Mouse (Mus musculus) hindbrain, embryonic 10.5 days (tissue): ENCODE results near the gene Gm42906. TPM values are rescaled to one million over a fixed set of nuclear protein-coding genes. Genes with fewer than 3 reads are reported as not detected.

Experiments
- DNase-seq: peaks from one replicate; pipeline ENCODE4 v3.0.0-alpha.2; 2017; ENCODE audit warnings: low spot score
- H3K27ac ChIP-seq: fragments of 300-500 bp; sonication (generic); 2 replicates; pipeline ENCODE4 v1.5.1; 2016; ENCODE audit warnings: mild to moderate bottlenecking, moderate library complexity
- H3K27me3 ChIP-seq: fragments of 300-500 bp; sonication (generic); 2 replicates; pipeline ENCODE4 v1.6.1; 2016; ENCODE audit warnings: mild to moderate bottlenecking; ENCODE audit not compliant: poor library complexity, insufficient read depth, severe bottlenecking
- H3K36me3 ChIP-seq: fragments of 300-500 bp; sonication (generic); 2 replicates; pipeline ENCODE4 v1.6.1; 2016; ENCODE audit warnings: mild to moderate bottlenecking, moderate library complexity
- H3K4me1 ChIP-seq: fragments of 300-500 bp; sonication (generic); replicated peaks from 2 replicates; pipeline ENCODE4 v1.6.1; 2016; ENCODE audit warnings: mild to moderate bottlenecking
- H3K4me3 ChIP-seq: fragments of 300-500 bp; sonication (generic); 2 replicates; pipeline ENCODE4 v1.5.1; 2016; ENCODE audit warnings: mild to moderate bottlenecking, moderate library complexity
- H3K9me3 ChIP-seq: fragments of 300-500 bp; sonication (generic); 2 replicates; pipeline ENCODE4 v1.6.1; 2016; ENCODE audit warnings: mild to moderate bottlenecking, moderate library complexity
- WGBS: fragments of 180-500 bp; shearing (Covaris S2); methylation state at CpG from one replicate; pipeline ENCODE4 v1.1.7; 2016; 5-methylcytosine and 5-hydroxymethylcytosine counted together
- polyA plus RNA-seq: library from polyadenylated mRNA; unstranded; fragments of >200 nt; fragmentation: Nextera tagmentation; extraction: Ambion mirVana; gene quantifications from 2 replicates; pipeline ENCODE4 v1.2.1, GENCODE M21; 2016

The Gm42906 gene
- polyA plus RNA-seq, 1 experiment from 2014 or later, result not detected

- 81% methylated on average over 6 of the region's 6 CpGs for WGBS
- H3K27me3 ChIP-seq, result no peaks in the 10 kb centered on the region
Observed at GRCm38 (mm10) chr5:151135965-151136364, 292.0 kb downstream of the Gm42906 start.

GRCm38 (mm10) chr5:151135078-151135826 lies 292.7 kb downstream of the Gm42906 start:
- Histone ChIP-seq H3K9me3 (no peaks in the 10 kb centered on the region), H3K4me1 (no peaks in the 10 kb centered on the region), H3K27ac (no peak overlapping the region), H3K27me3 (no peaks in the 10 kb centered on the region), H3K36me3 (no peaks in the 10 kb centered on the region), H3K4me3 (no peak overlapping the region)
- DNase-seq, result no peak
- 89% methylated on average over 8 of the region's 8 CpGs for WGBS

More at GRCm38 (mm10) chr5:151135965-151136364, 292.0 kb downstream of the Gm42906 start:
- no peak overlapping the region for H3K4me3 ChIP-seq
- H3K9me3 ChIP-seq, result no peaks in the 10 kb centered on the region
- H3K4me1 ChIP-seq, result no peaks in the 10 kb centered on the region
- DNase-seq, result no peak
- H3K36me3 ChIP-seq, result no peaks in the 10 kb centered on the region
- no peak overlapping the region for H3K27ac ChIP-seq

GRCm38 (mm10) chr5:151134202-151134601 lies 293.8 kb downstream of the Gm42906 start:
- Histone ChIP-seq H3K27ac (no peak overlapping the region), H3K36me3 (no peaks in the 10 kb centered on the region), H3K9me3 (no peaks in the 10 kb centered on the region), H3K4me3 (no peak overlapping the region), H3K27me3 (no peaks in the 10 kb centered on the region), H3K4me1 (no peaks in the 10 kb centered on the region)
- no peak for DNase-seq
- 90% methylated on average over 4 of the region's 4 CpGs for WGBS

GRCm38 (mm10) chr5:151133744-151134143 lies 294.2 kb downstream of the Gm42906 start:
- no peak for DNase-seq
- H3K4me3 ChIP-seq, result no peak overlapping the region
- H3K27me3 ChIP-seq, result no peaks in the 10 kb centered on the region
- H3K36me3 ChIP-seq, result no peaks in the 10 kb centered on the region
- H3K27ac ChIP-seq, result no peak overlapping the region
- H3K9me3 ChIP-seq, result no peaks in the 10 kb centered on the region
- H3K4me1 ChIP-seq, result no peaks in the 10 kb centered on the region
- 93% methylated on average over 14 of the region's 14 CpGs for WGBS

GRCm38 (mm10) chr5:151129762-151130161 lies 298.2 kb downstream of the Gm42906 start:
- no peak overlapping the region for H3K4me3 ChIP-seq
- no peaks in the 10 kb centered on the region for H3K36me3 ChIP-seq
- 0 out of 2 replicates have a peak, but pooled peaks cover 7% of the 10 kb centered on the region for H3K4me1 ChIP-seq
- no peak for DNase-seq
- no peak overlapping the region for H3K27ac ChIP-seq
- 73% methylated on average over 2 of the region's 2 CpGs for WGBS
- no peaks in the 10 kb centered on the region for H3K9me3 ChIP-seq
- no peaks in the 10 kb centered on the region for H3K27me3 ChIP-seq

GRCm38 (mm10) chr5:151127298-151127717 lies 300.7 kb downstream of the Gm42906 start:
- no peaks in the 10 kb centered on the region for H3K9me3 ChIP-seq
- no peaks in the 10 kb centered on the region for H3K27me3 ChIP-seq
- H3K4me1 ChIP-seq, result 0 out of 2 replicates have a peak, but pooled peaks cover 7% of the 10 kb centered on the region
- H3K4me3 ChIP-seq, result no peak overlapping the region
- DNase-seq, result no peak
- no peaks in the 10 kb centered on the region for H3K36me3 ChIP-seq
- 63% methylated on average over 6 of the region's 6 CpGs for WGBS
- H3K27ac ChIP-seq, result no peak overlapping the region

GRCm38 (mm10) chr5:151126608-151127005 lies 301.4 kb downstream of the Gm42906 start:
- Histone ChIP-seq H3K27me3 (no peaks in the 10 kb centered on the region), H3K4me3 (no peak overlapping the region), H3K9me3 (no peaks in the 10 kb centered on the region), H3K36me3 (no peaks in the 10 kb centered on the region), H3K4me1 (0 out of 2 replicates have a peak, but pooled peaks cover 7% of the 10 kb centered on the region), H3K27ac (no peak overlapping the region)
- no peak for DNase-seq
- WGBS, result 87% methylated on average over 10 of the region's 10 CpGs

- no peaks in the 10 kb centered on the region for H3K9me3 ChIP-seq
- DNase-seq, result no peak
- H3K4me1 ChIP-seq, result 0 out of 2 replicates have a peak, but pooled peaks cover 7% of the 10 kb centered on the region
- no peaks in the 10 kb centered on the region for H3K27me3 ChIP-seq
- no peak overlapping the region for H3K27ac ChIP-seq
- no peaks in the 10 kb centered on the region for H3K36me3 ChIP-seq
- WGBS, result 86% methylated on average over 6 of the region's 6 CpGs
- no peak overlapping the region for H3K4me3 ChIP-seq
Observed at GRCm38 (mm10) chr5:151125985-151126607, 301.9 kb downstream of the Gm42906 start.

- H3K4me3 ChIP-seq, result no peak overlapping the region
- WGBS, result 91% methylated on average over 2 of the region's 2 CpGs
- H3K9me3 ChIP-seq, result no peaks in the 10 kb centered on the region
Observed at GRCm38 (mm10) chr5:151117846-151118245, 310.1 kb downstream of the Gm42906 start.

GRCm38 (mm10) chr5:151116192-151116887 lies 311.6 kb downstream of the Gm42906 start:
- Histone ChIP-seq H3K4me3 (no peak overlapping the region), H3K9me3 (no peaks in the 10 kb centered on the region), H3K27me3 (no peaks in the 10 kb centered on the region), H3K4me1 (no peaks in the 10 kb centered on the region), H3K27ac (no peak overlapping the region), H3K36me3 (no peaks in the 10 kb centered on the region)
- no peak for DNase-seq
- WGBS, result 89% methylated on average over 5 of the region's 5 CpGs

More at GRCm38 (mm10) chr5:151117846-151118245, 310.1 kb downstream of the Gm42906 start:
- H3K36me3 ChIP-seq, result no peaks in the 10 kb centered on the region
- H3K27ac ChIP-seq, result no peak overlapping the region
- H3K27me3 ChIP-seq, result no peaks in the 10 kb centered on the region
- H3K4me1 ChIP-seq, result no peaks in the 10 kb centered on the region
- DNase-seq, result no peak

GRCm38 (mm10) chr5:151112743-151113142 lies 315.2 kb downstream of the Gm42906 start:
- H3K4me3 ChIP-seq, result no peak overlapping the region
- no peak for DNase-seq
- H3K4me1 ChIP-seq, result peaks cover 6% of the 10 kb centered on the region
- no peak overlapping the region for H3K27ac ChIP-seq
- H3K9me3 ChIP-seq, result no peaks in the 10 kb centered on the region
- H3K27me3 ChIP-seq, result no peaks in the 10 kb centered on the region
- H3K36me3 ChIP-seq, result no peaks in the 10 kb centered on the region
- 88% methylated on average over 9 of the region's 9 CpGs for WGBS

- H3K27ac ChIP-seq, result no peak overlapping the region
- H3K9me3 ChIP-seq, result no peaks in the 10 kb centered on the region
- no peak for DNase-seq
- H3K27me3 ChIP-seq, result no peaks in the 10 kb centered on the region
- no peaks in the 10 kb centered on the region for H3K36me3 ChIP-seq
- WGBS, result 84% methylated on average over 7 of the region's 7 CpGs
- peaks cover 6% of the 10 kb centered on the region for H3K4me1 ChIP-seq
- H3K4me3 ChIP-seq, result no peak overlapping the region
Observed at GRCm38 (mm10) chr5:151111080-151111871, 316.7 kb downstream of the Gm42906 start.
